Mouse (Mus musculus) thymus, adult 2 months (tissue): ENCODE measurements around the gene Phactr2.

Source experiments
- CTCF ChIP-seq: fragments of 200-500 bp; IDR thresholded peaks from 2 replicates; pipeline ENCODE4 v1.5.1; 2012; ENCODE audit warnings: mild to moderate bottlenecking, control low read depth, low read length, moderate library complexity, borderline replicate concordance; ENCODE audit not compliant: control insufficient read depth, poor library complexity, insufficient read depth; ENCODE audit errors: extremely low read depth
- POLR2A ChIP-seq: fragments of 200-500 bp; IDR thresholded peaks from 2 replicates; pipeline ENCODE4 v1.6.1; 2012; ENCODE audit warnings: mild to moderate bottlenecking, low read length, control low read depth, moderate library complexity; ENCODE audit not compliant: control insufficient read depth, poor library complexity, insufficient read depth; ENCODE audit errors: extremely low read depth

- TF ChIP-seq POLR2A (no peak), CTCF (no peak)
Observed at GRCm38 (mm10) chr10:13401971-13402370, 72.2 kb downstream of the Phactr2 start.
